Mouse (Mus musculus): ENCODE results near the gene F11.

Gene F11

DNA sequence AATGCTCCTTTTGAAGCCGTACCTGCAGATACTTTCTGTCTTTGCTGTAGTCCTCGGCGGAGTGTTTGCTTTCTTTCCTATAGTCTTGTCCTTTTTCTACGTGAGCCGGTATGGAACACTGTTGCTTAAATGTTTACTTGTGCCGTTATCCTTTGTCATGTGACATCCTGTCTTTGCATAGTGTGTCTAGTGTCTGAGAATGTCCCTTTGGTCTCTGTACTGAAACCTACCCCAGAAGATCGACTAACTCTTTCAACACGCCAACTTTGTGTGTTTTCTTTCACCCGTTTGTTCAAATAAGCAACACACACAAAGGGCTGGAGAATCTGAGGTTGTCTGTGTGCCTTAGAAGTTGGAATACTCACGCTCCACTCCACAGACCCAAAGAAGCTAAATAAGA, at the start of gene F11:
TSS of gene F11 (minus strand) at position 112 of the 400 bp plus-strand sequence.
- no peak for DNase-seq

DNA sequence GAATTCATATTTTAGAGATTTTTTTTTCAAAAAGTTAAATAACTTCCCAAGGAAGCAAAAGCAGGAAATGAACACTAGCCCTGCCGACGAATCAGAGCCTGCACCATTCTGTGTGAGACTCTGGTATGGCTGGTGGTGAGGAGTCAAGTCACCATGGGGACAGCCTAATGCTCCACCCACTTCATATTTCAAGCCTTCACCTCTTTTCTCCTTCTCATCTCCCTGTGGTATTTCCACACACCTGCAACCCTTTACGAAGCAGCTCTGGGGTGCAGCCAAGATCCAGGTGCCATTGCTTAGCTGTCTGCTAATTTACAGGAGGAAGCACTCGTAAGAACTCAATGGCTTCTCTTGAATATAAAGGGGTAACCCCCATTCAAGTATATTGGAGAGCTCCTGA, 49.1 kb upstream of the F11 start:
- no peak for DNase-seq

DNA sequence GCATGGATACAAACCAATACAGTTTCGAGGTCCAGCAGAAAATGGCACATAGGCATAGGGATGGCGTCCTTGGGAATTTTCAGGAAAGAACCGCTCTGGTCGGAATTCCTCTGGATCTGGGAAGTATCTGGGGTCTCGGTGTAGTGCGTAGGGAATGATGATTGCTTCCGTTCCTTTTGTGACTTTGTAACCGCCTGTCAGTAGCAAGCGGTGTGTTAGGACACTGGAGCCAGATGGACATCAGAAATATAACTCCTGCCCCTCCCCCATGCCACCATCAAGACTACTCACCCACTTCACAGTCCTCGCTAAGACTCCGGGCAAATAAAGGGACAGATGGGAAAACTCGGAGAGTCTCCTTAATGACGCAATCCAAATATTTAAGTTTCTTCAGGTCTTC, 46.5 kb upstream of the F11 start, which contains the start of gene Gm45753:
TSS of gene Gm45753 (minus strand) at position 101 of the 400 bp plus-strand sequence.
- DNase-seq = no peak

DNA sequence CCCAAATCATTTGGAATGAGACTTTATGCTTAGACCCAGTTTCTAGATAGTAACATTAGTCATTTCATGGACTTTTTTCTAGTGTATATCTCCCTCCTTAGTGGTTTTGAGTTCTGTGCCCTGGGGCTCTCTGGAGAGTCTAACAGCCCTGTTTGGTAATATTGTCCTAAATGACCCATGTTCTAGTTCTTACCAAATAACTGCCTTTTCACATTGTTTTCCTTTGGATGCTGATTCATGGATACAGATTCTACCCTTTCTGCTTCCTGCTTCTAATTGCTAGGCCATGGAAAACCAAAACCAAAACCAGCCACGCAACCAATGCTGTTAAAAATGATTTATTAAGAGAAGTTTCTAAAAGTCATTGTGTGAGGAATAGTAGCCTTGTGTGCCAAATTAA, 43.6 kb upstream of the F11 start:
- no peak for DNase-seq

DNA sequence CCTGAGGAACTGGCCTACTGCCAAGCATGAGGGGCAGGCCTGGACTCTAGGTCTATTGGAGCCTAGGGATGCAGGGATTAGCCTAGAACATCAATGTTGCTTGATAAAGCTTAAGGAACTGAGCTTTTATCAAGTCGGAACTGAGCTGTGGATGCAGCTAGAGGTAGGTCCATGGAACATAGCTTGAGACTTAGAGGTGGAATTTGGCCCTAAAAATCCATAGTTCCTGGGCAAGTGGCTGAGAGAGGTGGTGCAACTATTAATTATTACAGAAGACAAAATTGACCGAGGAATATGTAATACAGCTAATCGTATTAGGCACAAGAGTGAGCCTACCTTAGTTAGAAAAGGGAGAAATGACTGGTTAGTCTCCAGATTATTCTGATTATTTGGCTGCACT, 42.5 kb upstream of the F11 start:
- no peak for DNase-seq

DNA sequence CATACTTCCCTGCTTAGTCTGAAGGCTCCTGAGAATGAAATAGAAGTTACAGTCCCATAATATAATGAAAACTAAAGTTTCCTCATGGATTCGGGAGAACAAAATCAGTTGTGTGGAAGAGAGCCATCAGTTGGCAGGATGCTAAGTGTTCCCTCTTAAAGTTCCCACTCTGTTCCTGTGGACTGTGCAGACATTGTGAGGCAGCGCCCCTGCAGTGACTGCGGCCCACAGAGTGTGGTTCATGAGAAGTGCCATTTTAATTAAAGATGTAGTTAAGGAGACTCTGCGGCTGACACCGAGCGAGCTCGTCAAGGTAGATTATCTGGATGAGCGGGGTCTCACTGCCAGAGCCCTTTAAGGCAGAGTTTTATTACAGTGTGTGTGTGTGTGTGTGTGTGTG, 40.6 kb upstream of the F11 start:
- no peak for DNase-seq

DNA sequence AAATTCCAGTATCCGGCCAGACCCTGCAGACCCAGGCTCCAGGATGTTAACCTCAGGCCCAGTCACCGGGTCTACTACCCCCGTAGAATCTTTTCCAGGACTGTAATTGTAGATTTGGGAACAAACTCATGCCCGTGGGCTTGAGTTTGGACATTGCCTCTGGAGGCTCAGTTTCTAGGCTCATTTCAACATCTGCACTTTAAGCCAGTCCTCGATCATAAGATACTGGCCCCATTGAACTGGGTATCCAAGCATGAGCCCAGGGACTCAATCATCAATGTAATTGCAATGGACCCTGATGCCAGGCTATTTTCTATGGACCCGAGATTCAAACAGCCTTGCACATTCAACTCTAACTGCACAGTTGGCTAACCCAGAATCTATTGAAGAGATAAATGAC, 33.4 kb upstream of the F11 start:
- DNase-seq = no peak

DNA sequence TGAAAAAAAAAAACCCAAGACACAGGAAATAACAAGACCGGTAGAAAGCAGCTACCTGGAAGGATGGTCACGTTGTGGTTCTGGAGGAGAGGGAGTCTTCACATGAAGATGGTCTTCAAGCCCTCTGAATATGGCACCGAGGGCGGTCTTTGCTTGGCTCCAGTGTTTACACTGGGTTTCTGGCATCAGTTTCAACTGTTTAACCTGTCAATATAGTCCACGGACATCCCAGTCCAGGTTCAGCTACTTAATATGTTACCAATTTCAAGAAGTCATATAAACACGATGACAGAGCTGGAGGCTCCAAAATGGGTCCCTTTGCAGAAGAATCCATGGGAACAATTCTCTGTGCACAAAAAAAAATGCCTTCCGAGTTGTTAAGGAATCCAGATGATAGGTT, 32.9 kb upstream of the F11 start, which contains the start of gene Klkb1:
TSS of gene Klkb1 (minus strand) at position 173 of the 400 bp plus-strand sequence.
- DNase-seq = no peak

DNA sequence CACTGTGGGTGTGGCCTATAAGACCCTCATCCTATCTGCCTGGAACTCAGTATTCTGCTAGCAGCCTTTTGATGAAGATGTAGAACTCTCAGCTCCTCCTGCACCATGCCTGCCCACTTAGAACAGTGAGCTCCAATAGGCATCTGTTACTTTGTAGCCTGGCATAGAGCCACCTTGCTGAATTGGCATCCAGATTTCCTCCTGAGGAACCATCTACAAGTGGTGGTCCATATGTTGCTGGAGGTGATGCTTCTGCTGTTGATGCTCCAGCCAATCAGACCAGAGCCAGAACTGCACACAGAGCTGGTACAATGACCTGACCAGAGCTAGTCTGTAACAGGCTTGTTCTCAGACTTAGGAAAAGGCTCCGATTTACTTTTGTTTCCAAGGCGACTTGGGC, 30.0 kb upstream of the F11 start:
- DNase-seq = no peak

DNA sequence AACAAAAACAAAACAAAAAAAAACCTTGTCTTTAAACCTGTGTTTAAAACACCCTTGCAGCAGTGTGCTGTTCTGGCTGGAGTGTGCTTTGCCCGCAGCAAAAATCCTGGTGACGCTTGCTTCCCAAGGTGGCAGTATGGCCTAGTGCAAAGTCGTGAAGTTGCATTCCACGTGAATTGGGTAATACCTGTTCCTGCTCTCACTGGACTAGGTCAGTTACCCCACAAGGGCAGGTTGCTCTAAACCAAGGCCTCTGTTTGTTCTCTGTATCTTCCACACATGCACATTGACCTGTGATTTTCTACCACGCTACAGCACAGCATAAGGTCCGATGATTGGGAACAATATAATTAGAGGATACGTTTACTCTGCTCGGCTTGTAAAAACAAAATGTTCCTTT, 19.8 kb upstream of the F11 start:
- DNase-seq = no peak

DNA sequence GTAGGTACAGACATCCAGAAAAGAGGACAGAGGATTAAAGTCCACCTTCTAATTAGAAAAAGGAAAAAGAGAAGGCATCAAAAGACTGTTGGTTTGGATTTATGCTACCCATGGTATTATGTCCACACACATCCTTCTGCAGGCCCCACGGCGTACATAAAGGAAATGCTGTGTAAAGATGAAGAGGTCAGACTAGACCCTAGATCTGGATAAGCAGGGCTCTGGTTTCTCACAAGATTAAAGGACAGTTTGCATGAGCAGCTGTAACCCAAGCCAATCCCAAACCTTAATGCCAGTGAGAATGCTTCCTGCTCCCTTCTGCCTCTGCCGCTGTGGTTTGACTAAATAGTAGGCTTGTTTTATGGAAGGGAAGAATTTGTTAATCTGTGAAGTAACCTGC, 15.6 kb upstream of the F11 start:
- no peak for DNase-seq

DNA sequence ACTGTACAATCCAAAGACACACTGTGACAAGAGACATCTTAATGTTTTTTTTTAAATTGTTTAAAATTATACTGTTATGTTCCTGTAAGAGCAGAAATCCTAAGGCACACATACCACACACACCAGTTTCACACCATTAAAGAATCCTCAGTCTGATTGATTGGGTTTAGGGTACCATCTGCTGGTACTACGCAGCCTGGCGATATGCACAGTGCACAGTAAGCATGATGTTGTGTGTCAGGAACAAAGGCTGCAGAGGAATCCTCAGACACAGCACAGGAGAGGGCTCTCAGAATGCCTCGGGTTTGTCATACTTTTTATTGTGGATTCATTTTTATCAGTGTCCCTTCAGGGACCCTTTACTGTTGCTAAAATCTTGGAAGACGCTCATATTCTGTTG, 12.5 kb upstream of the F11 start:
- no peak for DNase-seq

DNA sequence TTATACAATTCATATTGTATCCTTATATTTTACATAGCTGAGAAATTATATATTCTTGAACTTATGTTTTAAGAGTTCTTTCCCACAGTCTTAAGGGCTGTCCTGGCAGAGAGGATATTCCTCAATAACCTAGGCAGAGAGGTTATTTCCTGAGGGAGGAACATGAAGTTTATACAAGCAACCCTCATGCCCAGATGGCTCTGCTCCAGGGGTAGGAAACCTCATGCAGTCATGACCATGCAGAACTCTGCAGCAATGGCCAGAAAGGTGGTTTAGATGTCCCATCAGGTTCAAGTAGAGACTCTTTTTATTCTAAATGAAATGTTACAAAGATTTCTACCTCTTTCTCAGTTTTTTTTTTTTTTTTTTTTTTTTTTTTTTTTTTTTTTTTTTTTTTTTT, 7.2 kb upstream of the F11 start:
- DNase-seq = no peak

DNA sequence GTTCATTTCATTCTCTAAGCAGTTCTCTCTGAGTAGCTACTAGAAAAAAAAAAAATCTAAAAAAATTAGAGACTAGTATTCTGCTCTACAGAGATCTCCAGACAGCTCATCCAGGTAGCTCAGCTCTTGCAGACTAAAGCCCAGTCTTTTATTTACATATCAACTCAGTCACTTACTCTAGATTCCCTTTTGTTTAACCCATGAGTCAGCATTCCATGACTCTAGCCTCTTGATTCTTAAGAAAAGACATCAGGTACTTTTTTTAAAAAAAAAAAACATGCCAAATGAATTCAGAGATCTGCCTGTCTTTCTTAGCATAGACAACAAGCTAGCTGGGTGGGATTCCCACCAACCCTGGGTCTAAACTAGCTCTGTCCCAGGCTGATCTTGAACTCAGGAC, 6.7 kb upstream of the F11 start:
- no peak for DNase-seq

DNA sequence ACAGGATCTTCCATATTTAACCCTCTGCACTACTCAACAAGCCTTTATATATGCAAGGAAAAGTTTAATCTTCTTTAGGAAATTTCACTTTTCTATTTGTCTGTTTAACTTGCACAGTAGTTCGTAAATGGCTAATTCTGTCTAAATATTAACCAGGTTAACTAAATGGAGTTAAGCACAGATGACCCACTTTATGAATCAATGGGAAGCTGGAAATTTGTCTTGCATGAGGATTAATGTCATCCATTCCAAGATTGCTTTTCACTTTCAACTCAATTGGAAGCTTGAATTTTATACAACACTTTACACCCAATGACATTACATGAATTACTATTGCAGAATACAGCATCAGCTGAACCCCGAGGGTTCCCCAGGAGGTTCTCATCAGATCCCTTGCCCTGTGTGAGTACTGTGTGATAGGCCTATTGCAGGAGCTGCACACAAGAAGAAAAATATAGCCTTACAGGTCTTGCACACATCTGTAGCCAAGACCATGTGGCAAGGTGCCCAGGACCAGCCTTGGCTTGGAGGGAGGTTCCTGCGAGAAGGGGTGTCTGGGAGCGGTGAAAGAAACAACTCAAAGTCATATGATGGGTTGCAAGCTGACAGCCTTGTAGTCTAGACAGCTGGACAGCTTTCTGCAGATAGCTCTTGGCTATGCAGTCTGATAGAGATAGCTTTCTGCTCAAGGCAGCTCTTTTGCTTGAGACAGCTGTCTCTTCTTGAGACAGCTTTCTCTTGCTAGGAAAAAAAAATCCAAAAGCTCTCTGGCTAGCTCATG, 6.0 kb upstream of the F11 start:
- peak; percentile 21 to 29 for DNase-seq

DNA sequence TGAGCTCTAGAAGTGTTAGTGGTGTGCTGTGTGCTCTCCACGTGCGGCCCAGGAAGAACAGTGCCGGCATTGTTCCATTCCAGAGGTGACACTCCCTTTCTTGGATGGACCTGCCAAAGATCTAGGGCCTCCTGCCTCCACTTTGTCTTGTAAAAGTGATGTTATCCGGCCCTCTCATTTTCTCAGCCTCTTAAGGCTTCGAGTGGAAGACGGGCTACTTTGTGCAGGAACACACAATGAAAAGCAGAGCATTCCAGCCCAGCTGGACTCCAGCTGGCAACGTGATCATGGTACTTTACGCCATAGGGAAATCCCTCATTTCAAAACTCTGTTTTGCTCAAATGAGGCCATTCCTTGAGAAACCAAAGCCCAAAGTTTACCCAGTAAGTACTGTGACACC, 5.2 kb upstream of the F11 start:
- no peak for DNase-seq

DNA sequence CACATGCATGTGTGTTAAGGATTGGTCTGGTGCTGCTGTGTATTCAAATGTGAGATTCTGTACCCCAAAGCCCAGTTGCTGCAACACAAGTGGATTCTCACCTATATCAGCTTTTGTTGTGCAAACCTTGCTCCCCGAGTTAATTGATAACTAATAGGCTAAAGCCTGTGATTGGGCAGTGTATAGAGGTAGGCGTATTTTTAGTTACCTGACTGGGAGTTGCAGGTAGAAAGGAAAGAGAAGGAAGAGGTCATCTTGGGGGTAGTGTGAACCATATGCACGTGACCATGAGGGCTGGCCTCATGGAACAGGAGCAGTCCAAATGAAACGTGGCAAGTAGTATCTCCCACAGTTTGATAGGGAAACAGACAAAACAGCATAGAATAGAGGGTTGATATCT, 3.1 kb upstream of the F11 start:
- no peak for DNase-seq

DNA sequence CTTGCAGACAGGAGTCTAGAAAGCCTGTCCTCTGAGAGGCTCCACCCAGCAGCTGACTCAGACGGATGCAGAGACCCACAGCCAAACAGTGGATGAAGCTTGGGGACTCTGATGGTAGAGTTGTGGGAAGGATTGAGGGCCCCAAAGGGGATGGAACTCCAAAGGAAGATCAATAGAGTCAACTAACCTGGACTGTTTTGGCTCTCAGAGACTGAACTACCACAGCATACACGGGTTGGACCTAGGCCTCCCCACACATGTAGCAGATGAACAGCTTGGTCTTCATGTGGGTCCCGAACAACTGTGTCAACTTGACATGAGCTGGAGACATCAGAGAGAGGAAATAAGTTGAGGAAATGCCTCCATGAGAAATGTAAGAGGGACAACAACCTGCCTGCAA, 1.0 kb upstream of the F11 start:
- no peak for DNase-seq

DNA sequence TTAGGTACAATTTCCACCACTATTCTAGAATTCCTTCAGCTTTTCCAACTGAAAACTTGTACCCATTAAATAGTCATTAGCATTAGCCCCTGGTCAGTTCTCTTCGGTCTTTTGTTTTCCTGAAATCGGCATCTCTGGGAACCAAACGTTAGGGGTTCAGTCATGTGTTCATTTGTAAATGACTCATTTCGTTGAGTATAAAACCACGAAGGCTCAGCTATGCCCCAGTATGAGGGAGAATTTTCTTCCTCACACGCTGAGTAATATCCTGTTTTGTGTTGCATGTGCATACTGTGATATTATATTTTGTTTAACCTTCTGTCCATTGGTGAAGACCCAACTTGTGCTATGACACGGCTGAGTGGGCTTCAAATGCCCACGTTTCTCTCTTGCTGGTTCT, 3.4 kb downstream of the F11 start:
- DNase-seq = no peak

DNA sequence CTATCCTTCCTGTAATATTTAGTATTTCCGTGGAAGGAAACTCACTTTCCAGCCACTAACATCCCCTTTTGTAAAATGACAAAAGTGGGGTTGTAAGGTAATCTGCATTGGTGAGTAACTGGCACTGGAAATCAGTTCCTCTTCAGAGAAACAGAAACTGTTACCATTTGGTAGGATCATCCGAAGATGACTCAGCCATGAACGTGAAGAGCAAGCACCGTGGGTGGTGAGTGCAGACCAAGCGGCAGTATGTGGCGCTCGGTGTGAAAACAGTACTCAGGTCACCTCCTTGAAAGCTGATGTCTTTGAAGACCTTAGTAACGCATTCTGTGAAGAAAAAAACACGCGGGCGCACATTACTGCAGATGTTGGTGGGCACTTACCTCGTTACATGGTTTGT, 6.8 kb downstream of the F11 start:
- no peak for DNase-seq

DNA sequence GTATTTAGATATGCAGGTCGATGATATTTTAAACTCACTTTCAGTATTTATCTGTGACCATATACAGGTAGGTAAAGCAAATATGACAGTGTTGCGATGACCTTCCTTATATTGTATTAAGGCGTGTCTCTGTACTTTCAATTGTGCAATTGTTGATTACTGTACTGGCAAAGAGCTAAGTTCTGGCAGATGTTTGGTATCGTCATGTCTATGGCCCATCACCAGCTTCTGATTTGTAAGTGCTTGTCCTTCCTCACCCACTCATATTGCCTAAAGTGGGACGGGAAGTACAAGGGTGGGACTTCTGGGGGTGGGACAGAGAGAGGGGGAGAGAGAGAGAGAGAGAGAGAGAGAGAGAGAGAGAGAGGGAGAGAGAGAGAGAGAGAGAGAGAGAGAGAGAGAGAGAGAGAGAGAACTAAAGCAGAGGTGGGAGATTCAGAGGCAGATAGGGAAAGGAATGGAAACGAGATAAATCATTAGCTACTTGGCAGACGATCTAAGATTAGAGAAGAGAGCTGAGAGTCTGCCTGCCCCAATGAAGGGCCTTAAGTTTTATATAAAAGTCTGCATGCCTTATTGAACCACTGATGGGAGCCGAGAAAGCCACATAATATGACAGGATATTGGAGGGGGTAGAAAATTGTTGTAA, 7.5 kb downstream of the F11 start:
- DNase-seq = no peak

DNA sequence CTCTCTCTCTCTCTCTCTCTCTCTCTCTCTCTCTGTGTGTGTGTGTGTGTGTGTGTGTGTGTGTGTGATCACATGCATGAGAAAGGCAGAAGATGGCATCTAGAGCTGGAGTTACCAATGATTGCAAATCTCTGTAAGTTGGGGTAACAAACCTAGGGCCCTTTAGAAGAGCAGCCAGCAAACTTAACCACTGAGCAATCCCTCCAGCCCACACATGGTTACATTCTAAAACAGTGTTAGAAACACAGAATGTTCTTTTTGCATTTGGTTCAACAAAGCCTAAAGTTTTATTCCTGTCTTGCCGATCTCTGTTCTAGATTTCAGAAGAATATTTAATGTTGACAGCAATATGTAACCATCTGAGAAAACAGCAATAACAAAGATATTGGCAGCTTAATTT, 8.2 kb downstream of the F11 start:
- no peak for DNase-seq

DNA sequence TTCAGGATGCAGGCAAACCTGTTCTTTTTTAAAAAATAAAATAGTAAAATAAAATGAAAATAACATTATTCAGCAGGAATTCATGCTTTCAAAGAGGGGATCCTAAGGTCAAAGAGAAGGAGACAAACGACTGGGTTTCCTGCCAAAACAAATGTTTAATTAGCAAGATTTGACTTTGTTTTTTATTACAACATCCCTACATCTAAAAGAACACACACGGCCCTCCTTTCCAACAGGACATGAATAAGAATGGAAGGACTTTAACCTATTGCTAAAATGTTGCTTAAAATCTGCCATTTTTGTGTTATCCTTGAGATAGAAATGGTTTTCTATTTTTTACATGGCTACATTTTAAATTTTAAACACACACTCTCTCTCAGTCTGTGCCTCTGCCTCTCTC, 8.7 kb downstream of the F11 start:
- no peak for DNase-seq

DNA sequence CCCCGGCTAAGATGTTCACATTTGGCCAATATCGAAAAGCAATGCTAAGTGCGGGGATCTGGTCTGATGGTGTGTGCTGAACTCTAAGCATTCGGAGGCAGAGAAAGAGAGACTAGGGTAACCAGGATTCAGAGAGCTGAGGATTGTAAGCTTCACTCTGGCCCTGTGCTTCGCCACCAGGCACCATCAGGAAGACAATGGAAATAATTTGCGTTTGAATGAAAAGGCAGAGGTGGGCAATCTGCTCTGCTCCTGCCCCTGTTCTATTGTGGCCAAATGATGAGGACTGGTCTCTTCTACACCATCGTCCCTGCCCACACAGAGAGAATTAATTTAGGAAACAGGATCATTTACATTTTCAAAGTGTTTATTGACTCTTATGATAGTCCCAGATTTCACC, 15.5 kb downstream of the F11 start:
- no peak for DNase-seq

DNA sequence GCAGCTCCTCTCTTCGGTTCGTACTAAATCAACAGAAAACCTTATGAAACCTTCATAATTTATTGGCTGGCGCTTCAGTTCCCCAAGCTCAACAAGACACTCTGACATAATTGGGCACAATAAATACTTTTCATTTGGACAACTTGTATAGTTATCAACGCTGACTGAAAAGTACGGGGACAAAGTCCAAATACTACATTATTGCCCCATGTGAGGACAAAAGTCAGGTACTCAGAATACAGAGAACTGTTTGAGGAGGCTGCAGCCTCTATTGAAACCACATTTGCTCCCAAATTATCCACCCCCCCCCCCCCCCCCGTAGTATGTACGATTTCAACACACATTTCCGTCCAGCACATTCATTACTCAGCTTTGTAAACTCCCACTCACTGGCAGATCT, 22.5 kb downstream of the F11 start:
- DNase-seq = no peak
